Mouse (Mus musculus) liver, embryonic 15.5 days (tissue): ENCODE results near the gene Usp1. TPM values are rescaled to one million over a fixed set of nuclear protein-coding genes. Genes with fewer than 3 reads are reported as not detected.

Source experiments
- ATAC-seq: fragments of 200-750 bp; cut with Nextera tagmentation; 2 replicates; pipeline ENCODE4 v1.8.0; 2017; ENCODE audit warnings: moderate number of reproducible peaks, mild to moderate bottlenecking, moderate library complexity; ENCODE audit not compliant: insufficient read depth
- H3K27ac ChIP-seq: fragments of 300-500 bp; sonication (generic); replicated peaks from 2 replicates; pipeline ENCODE4 v1.5.1; 2015; ENCODE audit warnings: mild to moderate bottlenecking, inconsistent platforms
- H3K27me3 ChIP-seq: fragments of 300-500 bp; sonication (generic); 2 replicates; pipeline ENCODE4 v1.6.1; 2015; ENCODE audit warnings: mild to moderate bottlenecking, inconsistent platforms
- H3K36me3 ChIP-seq: fragments of 300-500 bp; sonication (generic); replicated peaks from 2 replicates; pipeline ENCODE4 v1.6.1; 2015; ENCODE audit warnings: moderate library complexity, mild to moderate bottlenecking, inconsistent platforms
- H3K4me1 ChIP-seq: fragments of 300-500 bp; sonication (generic); replicated peaks from 2 replicates; pipeline ENCODE4 v1.6.1; 2015; ENCODE audit warnings: inconsistent platforms
- H3K4me2 ChIP-seq: fragments of 300-500 bp; sonication (generic); 2 replicates; pipeline ENCODE4 v1.6.1; 2015; ENCODE audit warnings: moderate library complexity, mild to moderate bottlenecking, inconsistent platforms
- H3K4me3 ChIP-seq: fragments of 300-500 bp; sonication (generic); replicated peaks from 2 replicates; pipeline ENCODE4 v1.5.1; 2015; ENCODE audit warnings: mild to moderate bottlenecking, inconsistent platforms
- H3K9ac ChIP-seq: fragments of 300-500 bp; sonication (generic); 2 replicates; pipeline ENCODE4 v1.6.1; 2015; ENCODE audit warnings: moderate library complexity, mild to moderate bottlenecking, inconsistent platforms
- H3K9me3 ChIP-seq: fragments of 300-500 bp; sonication (generic); replicated peaks from 2 replicates; pipeline ENCODE4 v1.6.1; 2016; ENCODE audit warnings: inconsistent platforms
- WGBS: fragments of 180-500 bp; shearing (Covaris S2); methylation state at CpG from one replicate; pipeline ENCODE4 v1.1.7; 2015; ENCODE audit warnings: mixed read lengths; ENCODE audit not compliant: insufficient replicate concordance; 5-methylcytosine and 5-hydroxymethylcytosine counted together
- polyA plus RNA-seq: library from polyadenylated mRNA; unstranded; fragments of >200 nt; fragmentation: Nextera tagmentation; extraction: Ambion mirVana; gene quantifications from 2 replicates; pipeline ENCODE4 v1.2.1, GENCODE M21; 2015

Gene Usp1
- 57.9 and 61.3 TPM in 2 replicates for polyA plus RNA-seq

GRCm38 (mm10) chr4:98923568-98924070 lies at the start of gene Usp1:
Gene Usp1, plus strand, starts transcription at chr4:98923810.
- H3K27me3 ChIP-seq: no peaks in the 10 kb centered on the region
- H3K9me3 ChIP-seq: no peaks in the 10 kb centered on the region
- under 1% methylated on average over 67 of the region's 67 CpGs for WGBS
- peaks cover 8% of the 10 kb centered on the region for H3K36me3 ChIP-seq
- peak within 1 kb of the TSS; percentile 99 for H3K9ac ChIP-seq
- peak within 1 kb of the TSS; percentile 99 for H3K27ac ChIP-seq
- peak within 1 kb of the TSS; percentile 99 for H3K4me3 ChIP-seq
- peaks cover 26% of the 10 kb centered on the region for H3K4me1 ChIP-seq
- H3K4me2 ChIP-seq: peak within 1 kb of the TSS; percentile 87
- ATAC-seq: peak; percentile 17

- Histone ChIP-seq H3K36me3 (no peaks in the 10 kb centered on the region), H3K27me3 (no peaks in the 10 kb centered on the region), H3K27ac (no peak overlapping the region), H3K9me3 (no peaks in the 10 kb centered on the region), H3K9ac (no peak overlapping the region), H3K4me2 (no peak overlapping the region), H3K4me1 (no peaks in the 10 kb centered on the region), H3K4me3 (no peak overlapping the region)
- 34% methylated on average over 3 of the region's 3 CpGs for WGBS
- no peak for ATAC-seq
Observed at GRCm38 (mm10) chr4:98882706-98883105, 40.9 kb upstream of the Usp1 start.

DNA sequence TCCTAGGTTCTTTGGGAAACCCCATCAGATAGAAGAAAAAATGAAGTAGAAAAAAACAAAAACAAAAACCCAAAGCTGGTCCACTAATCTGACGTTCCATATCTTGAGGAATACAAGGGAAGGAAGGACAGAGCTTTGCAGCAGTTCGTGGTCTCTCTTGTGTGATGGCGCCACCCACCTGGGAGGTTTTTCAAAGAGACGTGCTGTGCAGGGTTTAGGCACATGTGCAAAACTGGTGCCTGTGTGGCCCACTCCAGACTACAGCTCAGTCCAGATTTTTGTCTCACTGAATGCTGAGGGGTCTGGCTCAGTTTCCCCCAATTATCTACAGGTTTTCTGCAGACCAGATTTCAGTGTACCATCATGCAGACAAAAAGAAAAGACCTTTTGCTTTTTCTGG lies 37.2 kb upstream of the Usp1 start:
- Histone ChIP-seq H3K27ac (no peak overlapping the region), H3K4me1 (no peaks in the 10 kb centered on the region), H3K36me3 (no peaks in the 10 kb centered on the region), H3K9me3 (no peaks in the 10 kb centered on the region), H3K9ac (no peak overlapping the region), H3K4me3 (no peak overlapping the region), H3K27me3 (no peaks in the 10 kb centered on the region), H3K4me2 (no peak overlapping the region)
- WGBS: 46% methylated on average over 4 of the region's 4 CpGs
- no peak for ATAC-seq

GRCm38 (mm10) chr4:98887148-98887547 lies 36.5 kb upstream of the Usp1 start:
- ATAC-seq: no peak
- no peaks in the 10 kb centered on the region for H3K9me3 ChIP-seq
- H3K27me3 ChIP-seq: no peaks in the 10 kb centered on the region
- H3K4me3 ChIP-seq: no peak overlapping the region
- no peak overlapping the region for H3K27ac ChIP-seq
- no peak overlapping the region for H3K9ac ChIP-seq
- H3K4me1 ChIP-seq: no peaks in the 10 kb centered on the region
- H3K36me3 ChIP-seq: no peaks in the 10 kb centered on the region
- 14% methylated on average over 10 of the region's 10 CpGs for WGBS
- H3K4me2 ChIP-seq: no peak overlapping the region

- no peak for ATAC-seq
- no peak overlapping the region for H3K9ac ChIP-seq
- no peaks in the 10 kb centered on the region for H3K36me3 ChIP-seq
- WGBS: 64% methylated on average over 5 of the region's 5 CpGs
- no peaks in the 10 kb centered on the region for H3K9me3 ChIP-seq
- no peak overlapping the region for H3K4me2 ChIP-seq
- no peak overlapping the region for H3K27ac ChIP-seq
- H3K4me3 ChIP-seq: no peak overlapping the region
- H3K27me3 ChIP-seq: no peaks in the 10 kb centered on the region
- no peaks in the 10 kb centered on the region for H3K4me1 ChIP-seq
Observed at GRCm38 (mm10) chr4:98910246-98910645, 13.4 kb upstream of the Usp1 start.

GRCm38 (mm10) chr4:98917724-98918123 lies 5.9 kb upstream of the Usp1 start:
- ATAC-seq: no peak
- H3K9me3 ChIP-seq: no peaks in the 10 kb centered on the region
- 47% methylated on average over 2 of the region's 2 CpGs for WGBS
- no peaks in the 10 kb centered on the region for H3K27me3 ChIP-seq
- H3K36me3 ChIP-seq: no peaks in the 10 kb centered on the region
- peaks cover 11% of the 10 kb centered on the region for H3K4me1 ChIP-seq
- H3K27ac ChIP-seq: no peak overlapping the region
- H3K9ac ChIP-seq: no peak overlapping the region
- no peak overlapping the region for H3K4me2 ChIP-seq
- H3K4me3 ChIP-seq: no peak overlapping the region

DNA sequence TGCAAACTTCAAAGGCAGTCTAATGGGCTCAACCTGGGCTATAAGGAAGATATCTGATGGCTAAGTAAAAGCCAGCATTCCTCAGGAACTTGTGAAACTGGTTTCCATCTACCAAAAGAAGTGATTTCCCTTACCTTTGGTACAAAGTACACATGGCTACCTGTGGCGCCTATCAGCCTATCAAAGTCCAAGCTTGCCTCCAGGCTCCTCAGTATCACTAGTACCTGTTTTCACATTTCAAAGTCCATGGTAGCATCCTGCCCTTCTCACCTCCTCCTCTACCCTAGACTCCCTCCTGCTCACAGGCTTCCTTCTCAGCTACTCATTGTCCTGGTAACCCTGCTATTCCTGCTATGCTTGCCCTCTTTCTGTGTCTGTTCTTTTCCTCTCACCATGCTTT lies 5.4 kb upstream of the Usp1 start:
- ATAC-seq: no peak
- Histone ChIP-seq H3K4me2 (no peak overlapping the region), H3K9me3 (no peaks in the 10 kb centered on the region), H3K27me3 (no peaks in the 10 kb centered on the region), H3K9ac (no peak overlapping the region), H3K36me3 (no peaks in the 10 kb centered on the region), H3K4me3 (no peak overlapping the region), H3K4me1 (peaks cover 11% of the 10 kb centered on the region), H3K27ac (no peak overlapping the region)
- 63% methylated on average over 1 of the region's 1 CpGs for WGBS

DNA sequence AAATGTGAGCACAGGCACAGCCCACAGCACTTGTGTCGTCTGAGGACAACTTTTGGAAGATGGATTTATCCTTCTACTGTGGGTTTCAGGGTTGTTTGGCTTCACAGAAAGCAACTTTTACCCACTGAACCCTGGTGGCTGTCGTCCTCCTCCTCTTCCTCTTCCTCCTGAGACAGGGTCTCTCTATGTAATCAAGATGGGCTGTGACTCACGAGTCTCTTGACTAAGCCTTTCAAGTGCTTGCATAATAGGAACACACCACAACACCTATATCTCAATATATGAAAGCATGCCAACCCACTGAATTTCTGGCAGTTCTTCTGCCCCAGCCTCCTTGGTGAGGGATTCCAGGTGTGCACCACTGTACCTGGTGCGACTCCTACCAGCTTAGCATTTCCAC lies 2.7 kb upstream of the Usp1 start:
- 57% methylated on average over 4 of the region's 4 CpGs for WGBS
- Histone ChIP-seq H3K27ac (no peak overlapping the region), H3K4me1 (peaks cover 19% of the 10 kb centered on the region), H3K4me2 (no peak overlapping the region), H3K9me3 (no peaks in the 10 kb centered on the region), H3K27me3 (no peaks in the 10 kb centered on the region), H3K9ac (no peak overlapping the region), H3K36me3 (no peaks in the 10 kb centered on the region), H3K4me3 (no peak overlapping the region)
- no peak for ATAC-seq

GRCm38 (mm10) chr4:98922061-98922642 lies 1.5 kb upstream of the Usp1 start:
- Histone ChIP-seq H3K4me2 (peak overlapping the region; percentile 87), H3K9ac (peak overlapping the region; percentile 81), H3K27me3 (no peaks in the 10 kb centered on the region), H3K27ac (peak overlapping the region; percentile 99), H3K9me3 (no peaks in the 10 kb centered on the region), H3K36me3 (peaks cover 3% of the 10 kb centered on the region; the same call in 1 of the 2 replicates), H3K4me3 (peak overlapping the region; percentile 99), H3K4me1 (peaks cover 26% of the 10 kb centered on the region)
- ATAC-seq: no peak
- 9% methylated on average over 18 of the region's 18 CpGs for WGBS

GRCm38 (mm10) chr4:98922643-98923567 lies 705 bp upstream of the Usp1 start:
- peaks cover 26% of the 10 kb centered on the region for H3K4me1 ChIP-seq
- H3K27ac ChIP-seq: peak overlapping the region; percentile 99
- peak; percentile 94 for ATAC-seq
- H3K36me3 ChIP-seq: peaks cover 4% of the 10 kb centered on the region; the same call in 1 of the 2 replicates
- peak overlapping the region; percentile 87 for H3K4me2 ChIP-seq
- H3K27me3 ChIP-seq: no peaks in the 10 kb centered on the region
- H3K9ac ChIP-seq: peak overlapping the region; percentile 99
- H3K9me3 ChIP-seq: no peaks in the 10 kb centered on the region
- peak overlapping the region; percentile 99 for H3K4me3 ChIP-seq
- under 1% methylated on average over 53 of the region's 53 CpGs for WGBS
